Mouse (Mus musculus) hindbrain, embryonic 15.5 days (tissue): ENCODE data around the gene Il19. TPM values are rescaled to one million over a fixed set of nuclear protein-coding genes. Genes with fewer than 3 reads are reported as not detected.
A peak's percentile ranks its signal among the peaks of the same experiment; 100 is the strongest.

Experiments used
- ATAC-seq: fragments of 200-750 bp; cut with Nextera tagmentation; 2 replicates; pipeline ENCODE4 v1.8.0; 2017; ENCODE audit warnings: low read depth, moderate number of reproducible peaks, moderate TSS enrichment; ENCODE audit not compliant: low FRiP score
- H3K27ac ChIP-seq: fragments of 300-500 bp; sonication (generic); replicated peaks from 2 replicates; pipeline ENCODE4 v1.5.1; 2015; ENCODE audit warnings: mild to moderate bottlenecking, inconsistent platforms
- H3K27me3 ChIP-seq: fragments of 300-500 bp; sonication (generic); 2 replicates; pipeline ENCODE4 v1.6.1; 2015; ENCODE audit warnings: control low read depth, inconsistent platforms
- H3K36me3 ChIP-seq: fragments of 300-500 bp; sonication (generic); 2 replicates; pipeline ENCODE4 v1.6.1; 2015; ENCODE audit warnings: control low read depth, inconsistent platforms
- H3K4me1 ChIP-seq: fragments of 300-500 bp; sonication (generic); replicated peaks from 2 replicates; pipeline ENCODE4 v1.6.1; 2015; ENCODE audit warnings: control low read depth, inconsistent platforms
- H3K4me2 ChIP-seq: fragments of 300-500 bp; sonication (generic); 2 replicates; pipeline ENCODE4 v1.6.1; 2015; ENCODE audit warnings: moderate library complexity, mild to moderate bottlenecking, inconsistent platforms
- H3K4me3 ChIP-seq: fragments of 300-500 bp; sonication (generic); 2 replicates; pipeline ENCODE4 v1.5.1; 2015; ENCODE audit warnings: mild to moderate bottlenecking, inconsistent platforms
- H3K9ac ChIP-seq: fragments of 300-500 bp; sonication (generic); 2 replicates; pipeline ENCODE4 v1.6.1; 2015; ENCODE audit warnings: inconsistent platforms
- H3K9me3 ChIP-seq: fragments of 300-500 bp; sonication (generic); 2 replicates; pipeline ENCODE4 v1.6.1; 2016; ENCODE audit warnings: control low read depth, inconsistent platforms
- WGBS: fragments of 180-500 bp; shearing (Covaris S2); methylation state at CpG from one replicate; pipeline ENCODE4 v1.1.7; 2015; 5-methylcytosine and 5-hydroxymethylcytosine counted together
- polyA plus RNA-seq: library from polyadenylated mRNA; unstranded; fragments of >200 nt; fragmentation: Nextera tagmentation; extraction: Ambion mirVana; gene quantifications from 2 replicates; pipeline ENCODE4 v1.2.1, GENCODE M21; 2015

The Il19 gene
- not detected in 2 replicates for polyA plus RNA-seq

DNA sequence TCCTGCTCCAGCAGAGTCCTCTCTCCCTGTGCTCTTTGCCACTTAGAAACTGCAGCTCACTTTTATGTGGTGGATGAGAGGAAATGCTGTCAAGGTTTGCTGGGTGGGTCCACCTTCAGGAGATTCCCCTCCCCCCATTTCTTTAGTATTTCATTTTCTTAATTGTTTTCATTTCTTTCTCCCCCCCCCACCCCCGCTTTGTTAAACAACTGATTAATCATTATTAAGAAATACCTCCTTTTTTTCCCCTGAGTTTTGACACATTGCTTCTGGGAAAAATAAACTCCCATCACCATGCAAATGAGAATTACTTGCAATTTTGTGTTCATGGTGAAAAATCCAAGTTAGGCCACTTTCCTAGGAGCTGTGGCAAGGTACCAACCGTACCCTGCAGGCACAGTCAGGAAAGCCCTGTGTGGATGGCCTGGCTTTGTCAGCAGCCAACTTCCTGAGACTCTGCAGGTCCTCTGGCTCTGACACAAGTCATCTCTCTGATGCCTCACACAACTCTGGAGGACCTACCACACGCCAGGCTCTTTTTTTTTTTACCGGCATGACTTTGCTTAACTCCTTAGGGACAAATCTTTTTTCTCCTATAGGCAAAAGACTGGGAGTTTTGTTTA lies at the start of gene Il19:
Il19 (minus strand) TSS at position 51 of the 623 bp plus-strand sequence.
- Histone ChIP-seq H3K4me3 (no peak within 1 kb of the TSS), H3K27me3 (no peaks in the 10 kb centered on the region), H3K9me3 (no peaks in the 10 kb centered on the region), H3K4me2 (no peak within 1 kb of the TSS), H3K27ac (no peak within 1 kb of the TSS), H3K4me1 (peaks cover 2% of the 10 kb centered on the region; the same call in 1 of the 2 replicates), H3K36me3 (no peaks in the 10 kb centered on the region), H3K9ac (no peak within 1 kb of the TSS)
- no peak for ATAC-seq
- 54% methylated on average over 4 of the region's 4 CpGs for WGBS

GRCm38 (mm10) chr1:130989331-130989730 lies 49.4 kb upstream of the Il19 start:
- no peak overlapping the region for H3K4me2 ChIP-seq
- H3K9me3 ChIP-seq = no peaks in the 10 kb centered on the region
- no peaks in the 10 kb centered on the region for H3K27me3 ChIP-seq
- H3K27ac ChIP-seq = no peak overlapping the region
- H3K4me1 ChIP-seq = no peaks in the 10 kb centered on the region
- H3K36me3 ChIP-seq = no peaks in the 10 kb centered on the region
- 89% methylated on average over 3 of the region's 3 CpGs for WGBS
- no peak for ATAC-seq
- no peak overlapping the region for H3K4me3 ChIP-seq
- no peak overlapping the region for H3K9ac ChIP-seq

DNA sequence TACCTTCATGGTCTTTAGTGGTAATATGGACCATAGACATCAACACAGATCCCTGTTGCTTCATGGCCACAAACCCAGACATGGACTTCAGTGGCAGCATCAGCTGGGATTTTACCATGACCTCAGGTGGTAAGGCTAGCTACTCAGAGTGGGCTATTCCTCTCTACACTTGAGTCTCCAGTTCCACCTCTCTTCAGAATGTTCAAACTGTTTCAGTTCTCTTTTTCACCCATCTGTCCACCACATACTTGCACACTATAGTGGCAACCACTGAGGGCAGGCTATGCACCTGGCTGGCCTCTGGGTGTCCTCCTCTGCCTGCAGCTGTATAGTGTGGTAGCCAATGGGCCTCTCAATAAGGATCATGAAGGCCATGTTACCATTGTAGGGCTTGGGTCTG lies 47.5 kb upstream of the Il19 start:
- H3K4me1 ChIP-seq = no peaks in the 10 kb centered on the region
- H3K27ac ChIP-seq = no peak overlapping the region
- no peak overlapping the region for H3K9ac ChIP-seq
- ATAC-seq = no peak
- no peaks in the 10 kb centered on the region for H3K36me3 ChIP-seq
- no peaks in the 10 kb centered on the region for H3K27me3 ChIP-seq
- no peaks in the 10 kb centered on the region for H3K9me3 ChIP-seq
- no peak overlapping the region for H3K4me3 ChIP-seq
- H3K4me2 ChIP-seq = no peak overlapping the region

DNA sequence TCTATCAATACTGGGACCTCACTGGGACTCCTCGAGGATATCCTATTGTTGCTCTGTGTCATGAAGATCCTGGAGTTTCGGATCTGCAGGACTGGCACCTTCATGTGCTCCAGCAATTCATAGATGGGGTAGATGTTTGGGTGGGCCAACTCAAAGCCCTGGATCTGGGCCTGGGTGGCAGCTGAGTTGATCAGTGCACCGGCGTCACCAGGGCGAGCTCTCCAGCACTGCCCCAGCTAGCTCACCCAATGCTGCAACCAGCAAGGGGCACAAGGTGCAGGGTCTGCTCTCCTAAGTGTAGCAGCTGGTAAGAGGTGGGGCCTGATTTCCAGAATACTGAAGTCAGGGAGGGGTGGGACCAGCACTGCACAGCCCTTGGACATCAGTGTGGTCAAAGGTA lies 47.1 kb upstream of the Il19 start:
- H3K27ac ChIP-seq = no peak overlapping the region
- no peaks in the 10 kb centered on the region for H3K27me3 ChIP-seq
- H3K4me3 ChIP-seq = no peak overlapping the region
- H3K4me2 ChIP-seq = no peak overlapping the region
- H3K4me1 ChIP-seq = no peaks in the 10 kb centered on the region
- H3K9ac ChIP-seq = no peak overlapping the region
- no peaks in the 10 kb centered on the region for H3K36me3 ChIP-seq
- no peaks in the 10 kb centered on the region for H3K9me3 ChIP-seq
- WGBS = 97% methylated on average over 5 of the region's 5 CpGs
- no peak for ATAC-seq

- 72% methylated on average over 7 of the region's 7 CpGs for WGBS
- no peak for ATAC-seq
- H3K4me2 ChIP-seq = no peak overlapping the region
- no peaks in the 10 kb centered on the region for H3K4me1 ChIP-seq
- H3K9ac ChIP-seq = no peak overlapping the region
- no peak overlapping the region for H3K4me3 ChIP-seq
- no peaks in the 10 kb centered on the region for H3K27me3 ChIP-seq
- no peaks in the 10 kb centered on the region for H3K36me3 ChIP-seq
- no peaks in the 10 kb centered on the region for H3K9me3 ChIP-seq
- H3K27ac ChIP-seq = no peak overlapping the region
Observed at GRCm38 (mm10) chr1:130984441-130984840, 44.5 kb upstream of the Il19 start.

- Histone ChIP-seq H3K36me3 (no peaks in the 10 kb centered on the region), H3K27ac (no peak overlapping the region), H3K4me2 (no peak overlapping the region), H3K4me3 (no peak overlapping the region), H3K4me1 (no peaks in the 10 kb centered on the region), H3K9ac (no peak overlapping the region), H3K27me3 (no peaks in the 10 kb centered on the region), H3K9me3 (no peaks in the 10 kb centered on the region)
- 77% methylated on average over 1 of the region's 1 CpGs for WGBS
- ATAC-seq = no peak
Observed at GRCm38 (mm10) chr1:130979455-130979854, 39.5 kb upstream of the Il19 start.

DNA sequence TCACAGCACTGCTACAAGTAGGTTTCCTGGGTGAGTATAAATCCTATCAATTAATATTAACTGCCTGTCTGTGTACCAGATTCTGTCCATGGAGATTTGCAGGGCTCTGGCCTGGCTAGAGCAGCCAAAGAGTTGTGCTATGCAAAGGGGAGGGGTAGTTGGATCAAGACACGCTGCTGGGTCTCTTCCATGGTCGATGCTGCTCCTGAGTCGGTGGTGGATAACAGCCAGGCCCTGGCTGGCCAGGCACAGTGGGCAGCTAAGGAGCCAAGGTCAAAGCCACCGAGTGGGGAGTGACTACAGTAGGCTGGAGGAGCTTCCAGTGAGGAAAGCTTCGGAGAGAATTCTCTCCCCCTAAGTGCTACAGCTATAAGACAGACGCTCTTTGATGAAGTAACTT lies 24.0 kb upstream of the Il19 start:
- no peak overlapping the region for H3K4me2 ChIP-seq
- no peak for ATAC-seq
- WGBS = 80% methylated on average over 6 of the region's 6 CpGs
- H3K36me3 ChIP-seq = no peaks in the 10 kb centered on the region
- H3K27ac ChIP-seq = no peak overlapping the region
- no peak overlapping the region for H3K4me3 ChIP-seq
- no peak overlapping the region for H3K9ac ChIP-seq
- H3K27me3 ChIP-seq = no peaks in the 10 kb centered on the region
- H3K9me3 ChIP-seq = no peaks in the 10 kb centered on the region
- H3K4me1 ChIP-seq = no peaks in the 10 kb centered on the region

GRCm38 (mm10) chr1:130946920-130947319 lies 7.0 kb upstream of the Il19 start:
- H3K4me1 ChIP-seq = no peaks in the 10 kb centered on the region
- no peaks in the 10 kb centered on the region for H3K36me3 ChIP-seq
- no peak for ATAC-seq
- H3K4me2 ChIP-seq = no peak overlapping the region
- no peaks in the 10 kb centered on the region for H3K9me3 ChIP-seq
- no peak overlapping the region for H3K9ac ChIP-seq
- WGBS = 71% methylated on average over 6 of the region's 6 CpGs
- no peaks in the 10 kb centered on the region for H3K27me3 ChIP-seq
- no peak overlapping the region for H3K4me3 ChIP-seq
- H3K27ac ChIP-seq = no peak overlapping the region

DNA sequence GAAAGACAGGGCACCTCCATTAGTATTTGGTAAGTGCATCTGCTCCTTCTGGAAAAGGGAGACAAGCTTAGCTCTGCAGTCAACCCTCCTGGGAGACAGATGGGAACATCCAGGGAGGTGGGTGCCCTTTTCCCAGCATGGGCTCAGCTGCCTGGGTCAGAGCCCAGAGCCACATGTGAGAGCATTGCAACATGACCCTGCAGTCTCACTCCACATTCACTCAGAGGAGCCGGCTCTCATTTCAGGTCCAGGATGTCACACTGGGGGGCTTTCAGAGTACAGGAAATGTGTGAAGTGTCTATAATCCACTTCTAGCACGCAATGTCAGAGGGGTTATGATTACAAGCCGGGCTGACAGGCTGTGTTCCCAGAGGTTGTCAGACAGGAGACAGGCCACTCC lies 1.9 kb upstream of the Il19 start:
- Histone ChIP-seq H3K9me3 (no peaks in the 10 kb centered on the region), H3K4me2 (no peak overlapping the region), H3K9ac (no peak overlapping the region), H3K36me3 (no peaks in the 10 kb centered on the region), H3K27me3 (no peaks in the 10 kb centered on the region), H3K4me3 (no peak overlapping the region), H3K4me1 (peaks cover 2% of the 10 kb centered on the region; the same call in 1 of the 2 replicates), H3K27ac (no peak overlapping the region)
- 65% methylated on average over 3 of the region's 3 CpGs for WGBS
- ATAC-seq = no peak

- no peaks in the 10 kb centered on the region for H3K9me3 ChIP-seq
- H3K4me2 ChIP-seq = no peak overlapping the region
- 45% methylated on average over 7 of the region's 7 CpGs for WGBS
- H3K27ac ChIP-seq = no peak overlapping the region
- ATAC-seq = peak; percentile 59; the same call in 1 of the 2 replicates
- no peaks in the 10 kb centered on the region for H3K36me3 ChIP-seq
- no peak overlapping the region for H3K9ac ChIP-seq
- H3K4me1 ChIP-seq = peaks cover 2% of the 10 kb centered on the region; the same call in 1 of the 2 replicates
- no peaks in the 10 kb centered on the region for H3K27me3 ChIP-seq
- H3K4me3 ChIP-seq = no peak overlapping the region
Observed at GRCm38 (mm10) chr1:130938192-130938591, 1.7 kb downstream of the Il19 start.

GRCm38 (mm10) chr1:130937170-130937569 lies 2.7 kb downstream of the Il19 start:
- H3K4me3 ChIP-seq = no peak overlapping the region
- no peak overlapping the region for H3K27ac ChIP-seq
- H3K27me3 ChIP-seq = no peaks in the 10 kb centered on the region
- H3K4me2 ChIP-seq = no peak overlapping the region
- no peaks in the 10 kb centered on the region for H3K9me3 ChIP-seq
- WGBS = 89% methylated on average over 4 of the region's 4 CpGs
- peaks cover 2% of the 10 kb centered on the region; the same call in 1 of the 2 replicates for H3K4me1 ChIP-seq
- no peak for ATAC-seq
- H3K9ac ChIP-seq = no peak overlapping the region
- H3K36me3 ChIP-seq = no peaks in the 10 kb centered on the region

- no peak overlapping the region for H3K4me3 ChIP-seq
- ATAC-seq = no peak
- H3K9me3 ChIP-seq = no peaks in the 10 kb centered on the region
- 65% methylated on average over 6 of the region's 6 CpGs for WGBS
- H3K4me1 ChIP-seq = no peaks in the 10 kb centered on the region
- no peak overlapping the region for H3K27ac ChIP-seq
- H3K4me2 ChIP-seq = no peak overlapping the region
- H3K36me3 ChIP-seq = no peaks in the 10 kb centered on the region
- H3K9ac ChIP-seq = no peak overlapping the region
- H3K27me3 ChIP-seq = no peaks in the 10 kb centered on the region
Observed at GRCm38 (mm10) chr1:130936351-130936750, 3.6 kb downstream of the Il19 start.

GRCm38 (mm10) chr1:130926484-130926883 lies 13.4 kb downstream of the Il19 start:
- no peak for ATAC-seq
- H3K9ac ChIP-seq = no peak overlapping the region
- no peaks in the 10 kb centered on the region for H3K27me3 ChIP-seq
- no peak overlapping the region for H3K27ac ChIP-seq
- no peaks in the 10 kb centered on the region for H3K4me1 ChIP-seq
- H3K36me3 ChIP-seq = no peaks in the 10 kb centered on the region
- H3K4me3 ChIP-seq = no peak overlapping the region
- no peaks in the 10 kb centered on the region for H3K9me3 ChIP-seq
- no peak overlapping the region for H3K4me2 ChIP-seq
